In the genomic region with DNA sequence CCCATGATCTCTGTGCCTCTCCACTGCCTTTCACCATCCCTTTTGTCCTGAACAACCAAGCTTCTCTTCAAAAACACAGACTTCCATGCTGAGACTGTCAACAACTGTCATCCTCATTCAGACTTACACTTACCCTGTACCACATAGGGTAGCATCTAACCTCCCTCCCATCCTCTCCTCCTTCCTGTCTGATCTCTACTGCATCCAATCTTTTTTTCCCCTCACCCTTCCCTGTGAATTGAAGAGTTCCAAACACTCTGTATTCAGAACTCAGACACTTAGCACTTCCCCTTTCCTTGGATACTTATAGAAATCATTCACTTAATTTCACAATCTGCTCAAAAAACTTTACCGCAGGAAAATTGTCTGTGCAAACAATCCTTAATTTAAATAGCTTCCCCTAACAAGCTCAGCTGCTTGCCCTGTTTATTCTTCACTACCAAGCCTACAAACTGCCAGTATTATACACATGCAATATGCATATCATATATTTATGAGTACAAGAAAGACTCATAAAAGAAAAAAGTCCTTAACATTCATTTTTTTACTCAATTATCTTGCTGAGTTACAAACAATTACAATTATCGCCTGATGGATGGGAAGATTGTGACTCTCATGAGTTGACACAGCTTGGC, we compare ENCODE assay signal across 19 mouse cellular contexts.
"Had no signal": no experiment of that assay in that cellular context is flagged by ENCODE, and none has a peak within 500 bp of the region (broad histone marks: within the 10 kb centered on the region; RNA-seq: fewer than 3 reads in every experiment).

No protein-coding gene starts in this region.

- H3K4me2 ChIP-seq: lung, embryonic 14.5 days; midbrain, embryonic 12.5 days; neural tube, embryonic 13.5 days; neural tube, embryonic 15.5 days had no signal

- DNase-seq: lung, adult 18-20 months; lung, embryonic 14.5 days; lung, postnatal 10 days; lung, postnatal 4 days; midbrain, embryonic 14.5 days; retina, postnatal 1 day; right cerebral cortex, adult 18-20 months; right cerebral cortex, postnatal 25 days; right cerebral cortex, postnatal 4 days; spleen, adult 18-20 months; thymus, adult 18-20 months; thymus, postnatal 14 days; thymus, postnatal 36 days had no signal

- H3K9me3 ChIP-seq: midbrain, embryonic 10.5 days; midbrain, embryonic 12.5 days; neural tube, embryonic 13.5 days; neural tube, embryonic 15.5 days had no signal

- ATAC-seq: midbrain, embryonic 16.5 days had no signal

- H3K27me3 ChIP-seq: midbrain, embryonic 12.5 days; neural tube, embryonic 13.5 days; neural tube, embryonic 15.5 days had no signal

- H3K4me1 ChIP-seq: midbrain, embryonic 10.5 days; midbrain, embryonic 12.5 days; neural tube, embryonic 13.5 days; neural tube, embryonic 15.5 days had no signal

- H3K9ac ChIP-seq: lung, embryonic 14.5 days; midbrain, embryonic 12.5 days; neural tube, embryonic 13.5 days; neural tube, embryonic 15.5 days had no signal

- H3K4me3 ChIP-seq: midbrain, embryonic 10.5 days; midbrain, embryonic 12.5 days; myocyte; neural tube, embryonic 13.5 days; neural tube, embryonic 15.5 days had no signal

- H3K36me3 ChIP-seq: midbrain, embryonic 10.5 days; midbrain, embryonic 12.5 days; neural tube, embryonic 13.5 days; neural tube, embryonic 15.5 days had no signal

- H3K27ac ChIP-seq: midbrain, embryonic 10.5 days; midbrain, embryonic 12.5 days; neural tube, embryonic 13.5 days; neural tube, embryonic 15.5 days had no signal
